Mouse (Mus musculus) myocyte (in vitro differentiated cells): ENCODE results near the gene Gatb. TPM values are rescaled to one million over a fixed set of nuclear protein-coding genes. Genes with fewer than 3 reads are reported as not detected.

Experiments
- H3K27me3 ChIP-seq: one replicate; pipeline ENCODE4 v1.6.1; 2011; ENCODE audit not compliant: control insufficient read depth, insufficient read depth, insufficient read length
- H3K36me3 ChIP-seq: one replicate; pipeline ENCODE4 v1.6.1; 2011; ENCODE audit not compliant: control insufficient read depth, insufficient read depth
- H3K4me2 ChIP-seq: one replicate; pipeline ENCODE4 v1.6.1; 2011; ENCODE audit warnings: low read depth, control low read depth
- H3K4me3 ChIP-seq: one replicate; pipeline ENCODE4 v1.5.1; 2011; ENCODE audit warnings: mild to moderate bottlenecking, control low read depth, moderate library complexity
- H3K79me2 ChIP-seq: one replicate; pipeline ENCODE4 v1.6.1; 2011; ENCODE audit not compliant: control insufficient read depth, insufficient read depth
- H3ac ChIP-seq: one replicate; pipeline ENCODE4 v1.6.1; 2011; ENCODE audit not compliant: control insufficient read depth, insufficient read length
- CEBPB ChIP-seq: IDR thresholded peaks from 2 replicates; pipeline ENCODE4 v1.6.1; 2011; ENCODE audit warnings: mild to moderate bottlenecking, moderate library complexity; ENCODE audit not compliant: poor library complexity, insufficient read depth, severe bottlenecking
- E2F4 ChIP-seq: IDR thresholded peaks from one replicate; pipeline ENCODE4 v1.6.1; 2011; ENCODE audit warnings: mild to moderate bottlenecking, control low read depth, moderate library complexity; ENCODE audit not compliant: insufficient read depth
- MAX ChIP-seq: IDR thresholded peaks from one replicate; pipeline ENCODE4 v1.6.1; 2011; ENCODE audit warnings: low read depth, mild to moderate bottlenecking, control low read depth
- MYOD1 ChIP-seq, 3 experiments: IDR thresholded peaks; one replicate each; pipeline ENCODE4 v1.6.1; 2011; ENCODE audit warnings: control low read depth in 2 of 3, low read depth in 2 of 3, mild to moderate bottlenecking in 2 of 3, moderate library complexity in 1 of 3; ENCODE audit not compliant: insufficient read length in 2 of 3, control insufficient read depth in 1 of 3
- MYOG ChIP-seq, 3 experiments: IDR thresholded peaks; one replicate each; pipeline ENCODE4 v1.6.1; 2011; ENCODE audit warnings: control low read depth in 2 of 3, low read depth in 2 of 3, mild to moderate bottlenecking in 2 of 3; ENCODE audit not compliant: insufficient read length in 2 of 3, control insufficient read depth in 1 of 3, insufficient read depth in 1 of 3
- POLR2A ChIP-seq: IDR thresholded peaks from one replicate; pipeline ENCODE4 v1.6.1; 2011; ENCODE audit warnings: low read depth, mild to moderate bottlenecking, control low read depth, moderate library complexity; ENCODE audit not compliant: insufficient read length
- POLR2AphosphoS2 ChIP-seq: IDR thresholded peaks from one replicate; pipeline ENCODE4 v1.6.1; 2011; ENCODE audit warnings: low read depth, control low read depth; ENCODE audit not compliant: insufficient read length
- REST ChIP-seq: IDR thresholded peaks from one replicate; pipeline ENCODE4 v1.6.1; 2011; ENCODE audit warnings: mild to moderate bottlenecking, control low read depth, moderate library complexity; ENCODE audit not compliant: insufficient read depth, insufficient read length
- SRF ChIP-seq: IDR thresholded peaks from one replicate; pipeline ENCODE4 v1.6.1; 2011; ENCODE audit warnings: low read depth; ENCODE audit not compliant: control insufficient read depth, insufficient read length
- TCF12 ChIP-seq: IDR thresholded peaks from one replicate; pipeline ENCODE4 v1.6.1; 2011; ENCODE audit warnings: mild to moderate bottlenecking, control low read depth; ENCODE audit not compliant: poor library complexity, insufficient read depth, severe bottlenecking
- TCF3 ChIP-seq: IDR thresholded peaks from one replicate; pipeline ENCODE4 v1.6.1; 2011; ENCODE audit warnings: low read depth, control low read depth; ENCODE audit not compliant: insufficient read length
- USF1 ChIP-seq: IDR thresholded peaks from one replicate; pipeline ENCODE4 v1.6.1; 2011; ENCODE audit warnings: low read depth, mild to moderate bottlenecking, control low read depth, moderate library complexity
- polyA plus RNA-seq: library from polyadenylated mRNA; unstranded; fragments of >200 nt; fragmentation: generic; extraction: Trizol; gene quantifications from one replicate; pipeline ENCODE4 v1.2.1, GENCODE M21; 2012; ENCODE audit warnings: missing spikeins

Gene Gatb
- polyA plus RNA-seq, 1 experiment: 14.3 TPM

DNA sequence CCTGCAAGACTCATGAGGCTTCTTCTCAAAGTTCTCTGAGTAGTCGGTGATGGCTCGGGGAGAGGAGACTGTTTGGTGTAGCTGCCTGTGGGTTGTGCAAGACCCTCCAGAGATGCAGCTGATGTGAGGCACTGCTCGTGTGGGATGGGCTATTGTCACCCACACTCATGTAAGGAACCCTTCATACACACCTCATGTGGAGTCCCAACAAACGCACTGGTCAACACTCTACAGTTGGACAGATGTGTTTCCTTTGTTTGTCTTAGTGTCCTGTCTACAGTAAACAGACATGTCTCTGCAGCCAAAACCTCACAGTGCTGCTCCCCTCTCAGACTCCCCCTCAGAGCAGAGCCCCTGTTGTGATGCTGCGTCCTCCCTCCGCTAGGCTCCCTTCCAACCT lies 95.9 kb downstream of the Gatb start:
- Histone ChIP-seq H3K4me2 (no peak overlapping the region), H3K79me2 (no peaks in the 10 kb centered on the region), H3ac (no peak overlapping the region), H3K4me3 (no peak overlapping the region), H3K36me3 (no peaks in the 10 kb centered on the region), H3K27me3 (no peaks in the 10 kb centered on the region)
- TF ChIP-seq POLR2A (no peak), TCF12 (no peak), SRF (no peak), E2F4 (no peak), POLR2AphosphoS2 (no peak), USF1 (no peak), MAX (no peak), MYOG (IDR thresholded peaks at IDR 0.05; ENCODE audit: control insufficient read depth in 1 of 3, insufficient read depth in 1 of 3, insufficient read length in 2 of 3, low read depth in 2 of 3) (no peak), CEBPB (no peak), REST (no peak), MYOD1 (IDR thresholded peaks at IDR 0.05; ENCODE audit: control insufficient read depth in 1 of 3, insufficient read length in 2 of 3, low read depth in 2 of 3) (no peak), TCF3 (no peak)

DNA sequence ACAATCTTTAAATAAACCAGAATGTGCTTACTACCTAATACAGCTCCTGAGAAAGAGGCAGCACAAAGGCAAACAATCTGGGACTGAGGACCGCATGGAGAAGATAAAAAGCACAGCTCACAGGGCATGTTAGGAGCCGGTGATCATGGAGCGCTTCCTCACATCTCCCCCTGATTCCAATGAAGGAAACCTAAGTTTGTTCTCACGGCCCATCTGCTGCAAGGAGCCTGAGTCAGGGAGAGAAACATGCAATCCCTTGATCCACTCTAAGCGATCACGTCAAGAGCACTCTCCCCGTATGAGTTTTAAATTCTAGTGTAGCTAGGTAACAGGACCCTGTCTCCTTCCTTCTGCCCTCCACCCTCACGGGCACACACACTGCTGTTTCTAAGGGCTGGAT lies 103.2 kb downstream of the Gatb start:
- TF ChIP-seq CEBPB: no peak
- no peak for TF ChIP-seq REST
- TF ChIP-seq E2F4: no peak
- no peak for TF ChIP-seq POLR2AphosphoS2
- TF ChIP-seq MYOD1 (IDR thresholded peaks at IDR 0.05; ENCODE audit: control insufficient read depth in 1 of 3, insufficient read length in 2 of 3, low read depth in 2 of 3): no peak
- TF ChIP-seq MAX: no peak
- no peak for TF ChIP-seq POLR2A
- no peak for TF ChIP-seq USF1
- TF ChIP-seq SRF: no peak
- no peak for TF ChIP-seq MYOG (IDR thresholded peaks at IDR 0.05; ENCODE audit: control insufficient read depth in 1 of 3, insufficient read depth in 1 of 3, insufficient read length in 2 of 3, low read depth in 2 of 3)
- no peak for TF ChIP-seq TCF12
- TF ChIP-seq TCF3: no peak
- Histone ChIP-seq H3K27me3 (no peaks in the 10 kb centered on the region), H3K4me2 (no peak overlapping the region), H3ac (no peak overlapping the region), H3K79me2 (no peaks in the 10 kb centered on the region), H3K36me3 (peaks cover 7% of the 10 kb centered on the region), H3K4me3 (no peak overlapping the region)

DNA sequence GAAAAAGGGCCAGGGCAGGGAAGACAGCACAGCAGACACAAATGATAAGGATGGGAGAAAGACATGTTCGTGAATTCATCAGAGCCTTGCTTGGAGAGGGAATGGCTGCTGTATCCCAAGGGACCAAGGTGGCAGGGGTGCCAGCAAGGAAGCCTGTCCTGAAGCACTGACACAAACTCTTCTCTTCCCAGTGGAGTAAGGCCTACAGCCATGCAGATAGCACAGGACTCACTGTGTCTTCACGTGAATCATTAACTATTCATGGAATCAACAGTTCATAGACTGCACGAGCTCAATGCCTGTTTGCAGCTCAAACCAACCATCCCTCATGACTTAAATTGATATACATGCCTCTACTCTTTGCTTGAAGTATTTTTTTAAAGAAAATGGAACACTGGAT lies 104.0 kb downstream of the Gatb start:
- Histone ChIP-seq H3K4me2 (no peak overlapping the region), H3K4me3 (no peak overlapping the region), H3K79me2 (no peaks in the 10 kb centered on the region), H3K27me3 (no peaks in the 10 kb centered on the region), H3K36me3 (peaks cover 7% of the 10 kb centered on the region), H3ac (no peak overlapping the region)
- no peak for TF ChIP-seq TCF3
- TF ChIP-seq SRF: no peak
- no peak for TF ChIP-seq MYOG (IDR thresholded peaks at IDR 0.05; ENCODE audit: control insufficient read depth in 1 of 3, insufficient read depth in 1 of 3, insufficient read length in 2 of 3, low read depth in 2 of 3)
- TF ChIP-seq MYOD1 (IDR thresholded peaks at IDR 0.05; ENCODE audit: control insufficient read depth in 1 of 3, insufficient read length in 2 of 3, low read depth in 2 of 3): no peak
- no peak for TF ChIP-seq POLR2AphosphoS2
- no peak for TF ChIP-seq TCF12
- TF ChIP-seq POLR2A: no peak
- no peak for TF ChIP-seq REST
- no peak for TF ChIP-seq MAX
- TF ChIP-seq E2F4: no peak

DNA sequence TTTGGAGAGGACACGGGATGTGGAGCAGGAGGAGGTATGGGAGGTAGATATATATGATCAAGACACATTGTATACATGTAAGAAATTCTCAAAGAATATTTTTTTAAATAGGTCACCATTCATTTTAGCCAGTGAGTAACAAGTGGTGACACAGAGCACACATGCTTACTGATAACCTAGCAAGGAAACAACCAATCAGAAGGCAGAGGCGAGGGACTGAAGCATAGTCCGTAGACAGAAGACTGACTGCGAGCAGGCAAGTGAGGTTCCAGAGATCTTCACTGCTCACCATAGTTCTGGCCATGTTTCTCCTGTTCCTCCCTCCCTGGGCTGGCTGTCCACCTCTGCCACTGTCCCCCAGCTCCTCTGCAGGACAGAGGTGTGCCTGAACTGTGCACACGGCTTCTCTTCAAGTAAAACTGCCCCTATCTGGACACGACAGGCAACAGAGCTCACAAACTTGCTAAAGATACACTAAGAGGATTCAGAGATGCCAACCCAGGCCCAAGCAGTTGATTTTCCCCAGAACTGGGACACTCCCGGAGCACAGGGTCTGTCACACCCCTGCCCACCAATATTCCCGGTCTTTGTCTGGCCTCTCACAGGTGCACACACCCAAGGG lies 105.5 kb downstream of the Gatb start:
- no peaks in the 10 kb centered on the region for H3K79me2 ChIP-seq
- no peaks in the 10 kb centered on the region for H3K27me3 ChIP-seq
- peaks cover 7% of the 10 kb centered on the region for H3K36me3 ChIP-seq
- H3ac ChIP-seq: no peak overlapping the region
- TF ChIP-seq E2F4 (no peak), CEBPB (no peak)
- no peak overlapping the region for H3K4me2 ChIP-seq
- H3K4me3 ChIP-seq: no peak overlapping the region

DNA sequence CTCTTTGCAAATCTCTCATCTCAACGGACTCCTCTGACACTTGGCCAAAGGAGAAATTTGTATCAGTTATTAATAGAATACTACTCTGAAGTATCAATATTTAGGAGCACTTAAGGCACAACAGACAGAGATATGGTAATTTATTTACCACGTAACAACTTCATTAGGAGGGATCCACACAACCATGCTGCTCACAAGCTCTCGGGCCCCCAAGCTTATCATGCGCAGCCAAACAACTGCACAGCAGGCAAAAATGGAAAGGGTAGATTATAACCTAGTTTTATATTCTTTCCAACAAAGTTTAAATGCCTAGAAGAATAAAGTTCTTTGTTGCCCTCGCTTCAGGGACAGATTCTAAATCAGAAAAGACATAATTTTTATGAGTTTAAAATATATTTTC lies 106.0 kb downstream of the Gatb start:
- H3K79me2 ChIP-seq: no peaks in the 10 kb centered on the region

More for the DNA sequence above, 106.0 kb downstream of the Gatb start:
- no peak overlapping the region for H3ac ChIP-seq
- H3K27me3 ChIP-seq: no peaks in the 10 kb centered on the region
- H3K36me3 ChIP-seq: peaks cover 7% of the 10 kb centered on the region
- no peak for TF ChIP-seq SRF
- H3K4me3 ChIP-seq: no peak overlapping the region
- H3K4me2 ChIP-seq: no peak overlapping the region
